Mouse (Mus musculus) T-cell, adult 66 days (primary cell): ENCODE results near the gene Adh5. TPM values are rescaled to one million over a fixed set of nuclear protein-coding genes. Genes with fewer than 3 reads are reported as not detected.

Experiments used
- total RNA-seq, 2 experiments: library from RNA; stranded (reverse); gene quantifications; 3 replicates in 1 of 2; 4 replicates in 1 of 2; pipeline ENCODE4 v1.2.4; 2023

Adh5 gene
- 10 to 100 TPM; 79.9 to 88.6 TPM for total RNA-seq

DNA sequence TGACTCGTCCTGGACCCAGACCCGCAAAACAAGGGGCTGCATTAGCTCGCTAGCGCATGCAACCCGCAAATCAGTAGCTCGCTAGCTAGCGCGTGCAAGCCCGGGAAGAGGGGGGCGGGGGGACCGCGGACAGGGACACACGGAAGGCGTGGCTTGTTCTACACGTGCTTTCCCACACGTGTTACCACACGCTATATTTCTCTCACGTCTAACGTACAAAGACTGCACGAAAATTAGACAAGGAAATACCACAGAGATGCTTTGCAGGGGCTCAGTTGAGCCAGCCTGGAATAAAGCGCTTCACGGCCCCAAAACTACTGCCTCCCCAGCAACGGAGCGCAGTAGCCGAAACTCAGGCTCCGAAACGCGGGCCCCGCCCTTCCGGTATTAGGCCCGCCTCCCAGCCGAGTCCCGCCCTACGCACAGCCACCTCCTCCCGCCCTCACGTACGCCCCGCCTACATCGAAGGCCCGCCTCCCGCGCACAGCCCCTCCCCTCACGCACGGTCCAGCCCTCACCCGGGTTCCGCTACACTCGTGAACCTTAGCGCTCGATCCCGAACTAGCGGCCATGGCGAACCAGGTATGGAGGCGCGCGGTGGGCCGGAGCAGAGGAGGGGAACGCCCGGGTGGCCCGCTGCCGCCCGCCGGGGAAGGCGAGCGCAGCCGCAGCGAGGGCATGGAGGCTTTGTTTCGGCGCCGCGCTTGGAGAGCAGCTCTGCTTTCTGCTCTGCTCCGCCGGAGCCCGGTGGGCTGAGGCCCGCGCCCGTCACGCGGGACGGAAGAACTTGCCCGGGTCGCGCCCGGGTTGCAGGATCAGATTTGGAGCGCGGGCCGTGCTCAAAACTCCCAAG, at the start of gene Adh5:
TSS of gene Adh5 (plus strand) at position 482 of the 853 bp plus-strand sequence.

DNA sequence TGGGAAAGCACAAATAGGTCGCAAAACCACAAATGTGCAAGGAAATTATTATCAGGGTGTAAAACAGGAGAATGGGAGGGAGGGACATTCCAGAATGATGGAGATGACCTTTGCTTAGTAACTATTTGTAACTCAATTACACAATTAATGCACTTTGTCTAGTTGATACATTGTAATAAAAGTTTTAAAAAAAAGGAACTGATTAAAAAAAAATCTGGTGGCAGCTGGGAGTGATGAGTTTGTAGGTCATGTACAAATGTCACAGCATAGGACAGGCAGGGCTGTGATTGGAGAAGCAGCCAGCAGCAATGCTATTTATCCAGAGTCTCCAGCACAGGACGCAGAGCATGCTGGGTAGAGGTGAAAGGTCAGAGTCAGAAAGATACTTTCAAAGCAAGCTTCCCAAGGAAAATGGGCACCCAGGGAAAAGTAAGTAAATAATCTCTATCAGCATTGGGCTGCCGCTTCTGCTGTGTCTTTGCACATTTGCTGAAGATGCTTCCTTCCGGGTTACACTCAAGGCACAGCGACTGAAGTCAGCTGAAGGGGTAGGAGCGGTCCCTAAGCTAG, 27.7 kb upstream of the Adh5 start, which contains the start of gene Adh4:
TSS of gene Adh4 (plus strand) at position 346 of the 570 bp plus-strand sequence.

DNA sequence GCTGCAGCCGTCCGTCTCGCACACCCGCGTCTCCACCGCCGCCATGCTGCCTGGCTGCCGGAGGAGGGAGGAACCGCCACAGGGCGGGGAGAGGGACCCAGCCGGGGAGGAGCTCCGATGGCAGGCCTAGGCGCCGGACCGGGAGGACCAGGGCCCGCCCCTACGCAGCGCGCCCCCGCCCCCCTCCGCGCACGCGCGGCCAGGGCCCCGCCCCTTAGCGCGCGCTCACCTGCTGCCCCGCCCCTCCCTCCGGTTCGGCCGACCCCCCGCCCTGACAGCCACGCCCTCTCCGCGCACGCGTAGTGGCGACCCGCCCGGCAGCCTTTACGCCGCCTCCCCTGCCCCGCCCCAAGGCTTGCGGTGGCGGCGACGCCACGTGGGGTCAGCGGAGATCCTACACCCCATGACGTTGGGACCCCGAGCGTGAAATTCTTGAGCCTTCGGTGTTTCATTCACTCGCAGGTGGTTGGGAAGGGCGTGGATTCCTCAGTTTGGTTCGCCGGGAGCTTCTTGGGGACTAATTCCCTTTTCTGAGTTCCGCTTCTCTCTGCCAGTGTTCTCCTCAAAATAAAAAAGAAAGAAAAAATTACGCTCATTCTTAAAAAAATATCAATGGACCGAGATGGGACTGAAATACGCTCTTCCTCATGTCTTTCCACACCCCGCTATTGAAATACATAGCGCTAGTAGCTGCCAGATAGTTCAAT, 46.6 kb downstream of the Adh5 start, which contains the start of gene Metap1:
TSS of gene Metap1 (minus strand) at position 189 of the 707 bp plus-strand sequence.

Other genes with a start within 250 kb of the Adh5 start
- gene 4930579F01Rik, start 249.3 kb upstream of the Adh5 start, total RNA-seq, result not detected
- gene Adh7, start 225.3 kb upstream of the Adh5 start, total RNA-seq, result not detected
- gene Adh1, start 182.1 kb upstream of the Adh5 start, total RNA-seq, result 1 to 10 TPM; 4.7 to 7.6 TPM
- not detected for gene Adh6a, start 129.8 kb upstream of the Adh5 start, total RNA-seq
- not detected for gene Adh6b, start 101.3 kb upstream of the Adh5 start, total RNA-seq
- not detected for gene Adh4, start 27.6 kb upstream of the Adh5 start, total RNA-seq
- gene Metap1, start 46.4 kb downstream of the Adh5 start, total RNA-seq, result 10 to 100 TPM; 44.9 to 52.8 TPM
- 10 to 100 TPM; 61.5 to 74.8 TPM for gene Eif4e, start 83.1 kb downstream of the Adh5 start, total RNA-seq